Mouse (Mus musculus): ENCODE data around the gene Dmp1.

DNA sequence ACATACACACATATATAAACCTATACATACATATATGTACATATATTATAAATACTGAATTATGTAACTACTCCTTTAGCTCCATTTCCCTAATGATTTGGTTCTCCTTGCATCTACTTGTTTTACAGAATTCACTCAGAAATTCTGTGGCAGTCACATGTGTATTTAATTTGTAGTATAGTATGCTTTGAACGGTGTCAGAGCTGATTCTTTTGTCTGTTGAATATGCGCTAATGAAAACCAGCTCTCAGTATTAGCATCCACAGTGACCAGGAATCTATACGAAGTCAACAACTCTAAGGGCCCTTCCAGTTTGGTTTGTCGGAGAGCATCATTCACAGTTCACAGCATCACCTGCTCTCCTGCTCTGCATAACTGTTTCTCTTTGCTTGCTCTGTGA, 38.9 kb upstream of the Dmp1 start:
- TF ChIP-seq MAX (IDR thresholded peaks at IDR 0.05; ENCODE audit: low read depth) (no peak), POLR2AphosphoS2 (IDR thresholded peaks at IDR 0.05; ENCODE audit: insufficient read length, low read depth) (no peak)
